Mouse (Mus musculus) small intestine, adult 2 months (tissue): ENCODE data around the gene 9430097D07Rik.

ENCODE experiments used
- CTCF ChIP-seq: fragments of 200-500 bp; IDR thresholded peaks from 2 replicates; pipeline ENCODE4 v1.5.1; 2012; ENCODE audit warnings: low read depth, mild to moderate bottlenecking, control low read depth, inconsistent platforms, low read length, moderate library complexity, mixed read lengths; ENCODE audit not compliant: insufficient replicate concordance, insufficient read length; ENCODE audit errors: extremely low read depth
- POLR2A ChIP-seq: fragments of 200-500 bp; IDR thresholded peaks from 2 replicates; pipeline ENCODE4 v1.6.1; 2012; ENCODE audit warnings: low read depth, mild to moderate bottlenecking, control low read depth, inconsistent platforms, low read length, moderate library complexity

DNA sequence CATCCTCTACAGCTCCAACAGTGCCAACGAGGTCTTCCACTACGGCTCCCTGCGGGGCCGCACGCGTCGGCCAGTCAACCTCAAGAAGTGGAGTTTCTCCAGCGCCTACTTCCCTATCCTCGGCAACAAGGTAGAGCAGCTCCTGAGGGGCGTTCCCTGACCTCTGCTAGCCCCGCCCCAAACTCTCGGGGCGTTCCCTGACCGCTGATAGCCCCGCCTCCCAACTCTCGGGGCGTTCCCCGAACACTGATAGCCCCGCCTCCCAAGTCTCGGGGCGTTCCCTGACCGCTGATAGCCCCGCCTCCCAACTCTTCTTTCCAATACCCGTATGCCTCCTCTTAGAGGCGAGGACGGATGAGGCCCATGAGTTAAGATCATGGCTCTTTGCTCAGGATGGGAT lies 36.8 kb upstream of the 9430097D07Rik start:
- TF ChIP-seq POLR2A = no peak
- no peak for TF ChIP-seq CTCF
